Mouse (Mus musculus): ENCODE results near the gene Gjb3. TPM values are rescaled to one million over a fixed set of nuclear protein-coding genes. Genes with fewer than 3 reads are reported as not detected.

The Gjb3 gene
- polyA plus RNA-seq, 1 experiment from 2014 or later = not detected

DNA sequence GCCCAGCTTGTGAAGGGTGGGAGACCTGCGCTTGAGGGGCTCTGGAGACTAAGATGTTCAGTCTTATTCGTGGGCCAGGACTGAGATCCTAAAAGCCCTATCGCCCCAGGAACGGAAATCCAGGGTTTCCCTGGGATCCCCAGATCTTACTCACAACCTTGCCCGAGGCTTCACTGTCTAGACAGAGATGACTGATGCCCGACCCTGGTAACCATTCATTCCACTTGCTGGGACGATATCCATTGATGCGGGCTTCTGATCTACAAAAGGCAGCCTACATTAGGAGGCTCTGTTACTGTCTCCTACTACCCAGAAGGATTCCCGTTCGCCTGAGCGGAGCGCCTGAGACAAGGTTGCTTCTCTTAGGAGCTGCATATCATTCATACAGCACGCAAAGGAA lies 527 bp upstream of the Gjb3 start:
- Histone ChIP-seq H3K36me3 (no peaks in the 10 kb centered on the region), H3K27me3 (replicated peaks) (peaks cover 70% of the 10 kb centered on the region), H3K27ac (replicated peaks) (no peak overlapping the region), H3K4me1 (peaks cover 20% of the 10 kb centered on the region), H3K4me3 (no peak overlapping the region), H3K4me2 (peak overlapping the region; percentile 60; the same call in 1 of the 2 replicates), H3K9me3 (no peaks in the 10 kb centered on the region), H3K9ac (no peak overlapping the region)
- no peak for ATAC-seq (ENCODE audit: extremely low read depth, insufficient number of reproducible peaks, low FRiP score, low TSS enrichment)
- 20% methylated on average over 13 of the region's 13 CpGs for WGBS

- Histone ChIP-seq H3K4me2 (peak overlapping the region; percentile 60), H3K27ac (replicated peaks) (no peak overlapping the region), H3K9ac (0 out of 2 replicates have a peak overlapping the region, but pooled peaks have one; percentile 59), H3K4me1 (peaks cover 20% of the 10 kb centered on the region), H3K27me3 (replicated peaks) (peaks cover 83% of the 10 kb centered on the region), H3K9me3 (no peaks in the 10 kb centered on the region), H3K4me3 (peak overlapping the region; percentile 39), H3K36me3 (no peaks in the 10 kb centered on the region)
- WGBS = 2% methylated on average over 13 of the region's 13 CpGs
- ATAC-seq (ENCODE audit: extremely low read depth, insufficient number of reproducible peaks, low FRiP score, low TSS enrichment) = no peak
Measured at GRCm38 (mm10) chr4:127329751-127330150, 893 bp downstream of the Gjb3 start.

GRCm38 (mm10) chr4:127329046-127329445 lies 1.6 kb downstream of the Gjb3 start:
- no peak overlapping the region for H3K4me2 ChIP-seq
- H3K4me1 ChIP-seq = peaks cover 20% of the 10 kb centered on the region
- no peaks in the 10 kb centered on the region for H3K9me3 ChIP-seq
- H3K36me3 ChIP-seq = no peaks in the 10 kb centered on the region
- WGBS = 19% methylated on average over 3 of the region's 3 CpGs
- no peak overlapping the region for H3K27ac ChIP-seq (replicated peaks)
- peaks cover 86% of the 10 kb centered on the region for H3K27me3 ChIP-seq (replicated peaks)
- H3K9ac ChIP-seq = no peak overlapping the region
- ATAC-seq (ENCODE audit: extremely low read depth, insufficient number of reproducible peaks, low FRiP score, low TSS enrichment) = no peak
- no peak overlapping the region for H3K4me3 ChIP-seq

DNA sequence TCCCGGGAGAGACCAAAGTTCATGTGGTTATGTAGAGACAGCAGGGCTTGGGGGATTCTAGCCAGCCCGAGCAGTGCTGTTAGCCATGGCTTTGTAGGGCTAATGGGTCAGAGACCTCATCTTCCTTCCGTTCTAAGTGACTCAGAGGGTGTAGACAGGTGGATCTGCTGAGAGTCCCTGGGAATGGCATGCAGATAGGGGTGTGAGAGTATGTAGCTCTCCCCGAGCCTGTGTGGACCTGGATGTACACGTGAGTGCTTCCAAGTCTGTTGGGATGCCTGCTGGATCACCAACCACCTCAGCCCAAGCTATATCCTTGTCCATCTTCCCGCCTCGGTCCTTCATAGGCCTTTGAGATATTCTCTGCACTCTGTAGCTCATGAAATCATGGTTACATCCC lies 2.3 kb downstream of the Gjb3 start:
- no peaks in the 10 kb centered on the region for H3K36me3 ChIP-seq
- no peak overlapping the region for H3K4me3 ChIP-seq
- no peak overlapping the region for H3K4me2 ChIP-seq
- no peak overlapping the region for H3K9ac ChIP-seq
- H3K4me1 ChIP-seq = peaks cover 20% of the 10 kb centered on the region
- WGBS = 45% methylated on average over 7 of the region's 7 CpGs
- no peaks in the 10 kb centered on the region for H3K9me3 ChIP-seq
- H3K27ac ChIP-seq (replicated peaks) = no peak overlapping the region
- no peak for ATAC-seq (ENCODE audit: extremely low read depth, insufficient number of reproducible peaks, low FRiP score, low TSS enrichment)
- peaks cover 89% of the 10 kb centered on the region for H3K27me3 ChIP-seq (replicated peaks)

DNA sequence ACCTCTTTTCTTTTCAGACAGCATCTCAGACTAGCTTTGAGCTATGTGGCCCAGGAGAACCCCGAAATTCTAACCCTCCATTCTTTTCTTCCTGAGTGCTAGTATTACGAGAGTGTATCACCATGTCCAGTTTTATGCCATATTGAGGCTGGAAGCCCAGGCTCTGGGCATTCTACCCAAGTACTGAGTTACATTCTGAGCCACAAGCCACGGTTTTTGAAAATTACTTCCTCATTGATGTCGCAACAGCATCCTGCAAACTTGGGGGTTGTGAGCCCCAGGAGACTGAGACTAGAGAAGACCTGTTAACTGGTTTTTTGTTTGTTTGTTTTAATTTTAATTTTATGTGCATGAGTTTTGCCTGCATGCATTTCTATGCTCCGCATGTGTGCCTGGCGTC lies 2.9 kb downstream of the Gjb3 start:
- Histone ChIP-seq H3K9ac (no peak overlapping the region), H3K27ac (replicated peaks) (no peak overlapping the region), H3K36me3 (no peaks in the 10 kb centered on the region), H3K4me2 (no peak overlapping the region), H3K4me3 (no peak overlapping the region), H3K27me3 (replicated peaks) (peaks cover 86% of the 10 kb centered on the region), H3K9me3 (no peaks in the 10 kb centered on the region), H3K4me1 (peaks cover 20% of the 10 kb centered on the region)
- WGBS = 63% methylated on average over 6 of the region's 6 CpGs
- ATAC-seq (ENCODE audit: extremely low read depth, insufficient number of reproducible peaks, low FRiP score, low TSS enrichment) = no peak

- ATAC-seq (ENCODE audit: extremely low read depth, insufficient number of reproducible peaks, low FRiP score, low TSS enrichment) = no peak
- Histone ChIP-seq H3K27ac (replicated peaks) (no peak overlapping the region), H3K4me1 (peaks cover 20% of the 10 kb centered on the region), H3K27me3 (replicated peaks) (peaks cover 81% of the 10 kb centered on the region), H3K9me3 (no peaks in the 10 kb centered on the region), H3K9ac (no peak overlapping the region), H3K4me3 (no peak overlapping the region), H3K4me2 (no peak overlapping the region), H3K36me3 (no peaks in the 10 kb centered on the region)
- WGBS = 24% methylated on average over 7 of the region's 7 CpGs
Measured at GRCm38 (mm10) chr4:127327258-127327657, 3.4 kb downstream of the Gjb3 start.

DNA sequence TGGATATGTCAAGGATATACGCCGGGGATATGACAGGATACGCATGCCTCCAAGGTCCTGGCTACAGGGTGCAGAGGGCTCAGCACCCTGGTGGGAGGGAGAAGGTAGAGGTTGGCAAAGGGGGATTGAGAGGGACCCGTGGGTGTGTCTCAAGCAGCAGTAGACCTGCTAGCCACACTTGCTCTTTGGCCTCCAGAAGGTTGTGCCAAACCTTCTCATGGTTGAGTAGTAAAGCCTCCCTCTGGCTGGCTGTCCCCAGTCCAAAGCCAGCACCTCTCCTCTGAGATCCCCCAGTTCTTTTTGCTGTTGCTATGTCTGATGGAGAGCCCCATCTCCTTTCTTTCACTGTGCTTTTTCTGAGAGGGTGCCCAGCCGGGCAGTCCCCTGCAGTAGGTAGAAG lies 5.4 kb downstream of the Gjb3 start:
- H3K9me3 ChIP-seq = no peaks in the 10 kb centered on the region
- peaks cover 8% of the 10 kb centered on the region for H3K4me1 ChIP-seq
- H3K4me2 ChIP-seq = no peak overlapping the region
- H3K27ac ChIP-seq (replicated peaks) = no peak overlapping the region
- no peak overlapping the region for H3K4me3 ChIP-seq
- H3K27me3 ChIP-seq (replicated peaks) = peaks cover 64% of the 10 kb centered on the region
- WGBS = 68% methylated on average over 5 of the region's 5 CpGs
- H3K36me3 ChIP-seq = no peaks in the 10 kb centered on the region
- H3K9ac ChIP-seq = no peak overlapping the region
- no peak for ATAC-seq (ENCODE audit: extremely low read depth, insufficient number of reproducible peaks, low FRiP score, low TSS enrichment)

- 12% methylated on average over 6 of the region's 6 CpGs for WGBS
- Histone ChIP-seq H3K27me3 (replicated peaks) (peaks cover 59% of the 10 kb centered on the region), H3K36me3 (no peaks in the 10 kb centered on the region), H3K9ac (no peak overlapping the region), H3K9me3 (no peaks in the 10 kb centered on the region), H3K4me3 (no peak overlapping the region), H3K4me2 (no peak overlapping the region), H3K27ac (replicated peaks) (no peak overlapping the region), H3K4me1 (peaks cover 3% of the 10 kb centered on the region)
- peak; percentile 53 for ATAC-seq (ENCODE audit: extremely low read depth, insufficient number of reproducible peaks, low FRiP score, low TSS enrichment)
Measured at GRCm38 (mm10) chr4:127324759-127325158, 5.9 kb downstream of the Gjb3 start.

DNA sequence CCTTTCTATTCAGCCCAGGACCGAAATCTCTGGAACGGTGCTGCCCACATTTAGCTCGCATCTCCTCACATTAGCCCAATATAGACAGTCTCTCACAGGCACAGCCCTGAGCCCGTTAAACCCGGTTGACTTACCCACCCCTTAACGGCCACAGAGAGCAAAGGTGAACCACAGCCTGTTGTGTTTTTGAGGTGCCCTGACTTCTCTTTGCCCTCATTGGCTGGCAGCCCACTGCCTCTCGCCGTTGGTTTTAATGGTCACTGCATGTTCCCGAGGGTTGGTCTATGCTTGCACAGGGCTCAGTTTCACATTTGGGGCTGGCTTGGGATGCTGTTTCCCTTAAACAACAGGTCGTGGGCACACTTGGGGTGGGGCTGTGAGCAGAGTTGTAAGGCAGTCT lies 6.3 kb downstream of the Gjb3 start:
- ATAC-seq (ENCODE audit: extremely low read depth, insufficient number of reproducible peaks, low FRiP score, low TSS enrichment) = no peak
- Histone ChIP-seq H3K9me3 (no peaks in the 10 kb centered on the region), H3K4me1 (no peaks in the 10 kb centered on the region), H3K4me3 (no peak overlapping the region), H3K36me3 (no peaks in the 10 kb centered on the region), H3K9ac (no peak overlapping the region), H3K4me2 (no peak overlapping the region), H3K27ac (replicated peaks) (no peak overlapping the region), H3K27me3 (replicated peaks) (peaks cover 54% of the 10 kb centered on the region)
- 68% methylated on average over 10 of the region's 10 CpGs for WGBS

DNA sequence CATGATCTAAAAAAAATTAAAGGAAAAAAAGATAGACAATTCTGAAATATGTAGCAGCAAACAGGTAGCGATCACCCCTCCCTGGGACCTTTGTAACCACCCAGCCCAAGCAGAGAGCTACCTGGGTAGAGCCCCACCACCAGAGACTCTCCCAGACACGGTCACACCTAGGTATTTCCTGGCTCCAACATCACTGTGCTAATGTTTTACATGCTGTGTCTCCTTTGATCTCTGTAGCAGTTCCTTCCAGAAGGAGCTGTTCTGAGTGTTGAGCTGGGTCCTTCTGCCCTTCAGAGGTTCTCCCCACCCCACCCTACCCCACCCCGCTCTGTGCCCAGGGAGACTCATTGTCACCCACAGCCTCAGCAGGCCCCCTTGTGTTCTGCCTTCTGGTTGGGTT lies 7.0 kb downstream of the Gjb3 start:
- WGBS = 64% methylated on average over 3 of the region's 3 CpGs

DNA sequence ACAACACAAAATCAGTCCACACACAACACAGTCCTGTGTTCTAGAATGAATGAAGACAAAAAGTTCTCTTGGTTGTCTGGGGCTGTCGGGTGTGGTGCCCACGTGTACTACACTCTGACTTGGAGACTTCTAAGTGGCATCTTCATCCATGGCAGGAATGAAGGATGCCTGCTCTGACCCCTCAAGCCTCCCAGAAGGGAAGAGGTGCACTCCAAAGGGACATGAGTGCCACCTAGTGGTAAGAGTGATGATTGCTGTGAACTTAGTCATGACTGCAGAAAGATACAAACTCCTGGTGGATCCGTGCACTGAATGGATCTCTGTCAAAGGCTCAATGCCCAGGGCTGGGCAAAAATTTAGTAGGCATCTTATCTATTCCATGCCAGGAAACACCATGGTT lies 11.0 kb downstream of the Gjb3 start:
- Histone ChIP-seq H3K4me1 (no peaks in the 10 kb centered on the region), H3K36me3 (no peaks in the 10 kb centered on the region), H3K9me3 (no peaks in the 10 kb centered on the region), H3K27ac (replicated peaks) (no peak overlapping the region), H3K9ac (no peak overlapping the region), H3K4me2 (no peak overlapping the region), H3K27me3 (replicated peaks) (peaks cover 29% of the 10 kb centered on the region), H3K4me3 (no peak overlapping the region)
- 4% methylated on average over 3 of the region's 3 CpGs for WGBS
- ATAC-seq (ENCODE audit: extremely low read depth, insufficient number of reproducible peaks, low FRiP score, low TSS enrichment) = no peak

More for the DNA sequence above, 7.0 kb downstream of the Gjb3 start:
- H3K36me3 ChIP-seq = no peaks in the 10 kb centered on the region
- H3K9me3 ChIP-seq = no peaks in the 10 kb centered on the region
- H3K27me3 ChIP-seq (replicated peaks) = peaks cover 49% of the 10 kb centered on the region
- H3K4me1 ChIP-seq = no peaks in the 10 kb centered on the region
- H3K4me3 ChIP-seq = no peak overlapping the region
- no peak for ATAC-seq (ENCODE audit: extremely low read depth, insufficient number of reproducible peaks, low FRiP score, low TSS enrichment)
- H3K27ac ChIP-seq (replicated peaks) = no peak overlapping the region
- no peak overlapping the region for H3K4me2 ChIP-seq
- H3K9ac ChIP-seq = no peak overlapping the region

DNA sequence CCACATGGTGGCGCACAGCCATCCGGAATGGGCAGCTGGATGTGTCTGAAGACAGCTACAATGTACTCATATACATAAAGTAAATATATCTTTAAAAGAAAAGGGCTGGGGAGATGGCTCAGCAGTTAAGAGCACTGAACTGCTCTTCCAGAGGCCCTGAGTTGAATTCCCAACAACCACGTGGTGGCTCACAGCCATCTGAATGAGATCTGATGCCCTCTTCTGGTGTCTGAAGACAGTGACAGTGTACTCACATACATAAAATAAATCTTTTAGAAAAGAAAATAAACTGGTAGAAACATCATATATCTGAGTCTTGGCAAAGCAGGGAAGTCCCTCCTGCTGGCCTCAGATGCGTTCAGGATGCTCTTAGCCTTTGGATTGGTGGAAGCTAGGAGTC lies 13.5 kb downstream of the Gjb3 start:
- Histone ChIP-seq H3K4me1 (peaks cover 11% of the 10 kb centered on the region), H3K9me3 (no peaks in the 10 kb centered on the region), H3K36me3 (no peaks in the 10 kb centered on the region), H3K27me3 (replicated peaks) (peaks cover 42% of the 10 kb centered on the region), H3K4me2 (no peak overlapping the region), H3K9ac (no peak overlapping the region), H3K4me3 (no peak overlapping the region), H3K27ac (replicated peaks) (no peak overlapping the region)
- no peak for ATAC-seq (ENCODE audit: extremely low read depth, insufficient number of reproducible peaks, low FRiP score, low TSS enrichment)
- WGBS = 50% methylated on average over 4 of the region's 4 CpGs
